Mouse (Mus musculus) heart, embryonic 11.5 days (tissue): ENCODE results near the gene Cnbd2. TPM values are rescaled to one million over a fixed set of nuclear protein-coding genes. Genes with fewer than 3 reads are reported as not detected.

Source experiments
- ATAC-seq: fragments of 200-750 bp; cut with Nextera tagmentation; replicated peaks from 2 replicates; pipeline ENCODE4 v1.8.0; 2017; ENCODE audit warnings: moderate library complexity; ENCODE audit not compliant: insufficient number of reproducible peaks, low FRiP score, low TSS enrichment
- H3K27ac ChIP-seq: fragments of 300-500 bp; sonication (generic); 2 replicates; pipeline ENCODE4 v1.5.1; 2014; ENCODE audit warnings: mild to moderate bottlenecking, low read depth, low read length
- H3K27me3 ChIP-seq: fragments of 300-500 bp; sonication (generic); 2 replicates; pipeline ENCODE4 v1.6.1; 2014; ENCODE audit warnings: mild to moderate bottlenecking, low read length, mixed read lengths; ENCODE audit not compliant: control insufficient read depth, insufficient read depth
- H3K36me3 ChIP-seq: fragments of 300-500 bp; sonication (generic); 2 replicates; pipeline ENCODE4 v1.6.1; 2014; ENCODE audit warnings: mild to moderate bottlenecking, low read length, moderate library complexity, mixed read lengths; ENCODE audit not compliant: control insufficient read depth, insufficient read depth
- H3K4me1 ChIP-seq: fragments of 300-500 bp; sonication (generic); 2 replicates; pipeline ENCODE4 v1.6.1; 2014; ENCODE audit warnings: low read length; ENCODE audit not compliant: control insufficient read depth, insufficient read depth
- H3K4me2 ChIP-seq: fragments of 300-500 bp; sonication (generic); 2 replicates; pipeline ENCODE4 v1.6.1; 2014; ENCODE audit warnings: mild to moderate bottlenecking, moderate library complexity
- H3K4me3 ChIP-seq: fragments of 300-500 bp; sonication (generic); 2 replicates; pipeline ENCODE4 v1.5.1; 2014; ENCODE audit warnings: low read depth, low read length
- H3K9ac ChIP-seq: fragments of 300-500 bp; sonication (generic); 2 replicates; pipeline ENCODE4 v1.6.1; 2014; ENCODE audit warnings: mild to moderate bottlenecking, low read depth, low read length, moderate library complexity
- H3K9me3 ChIP-seq: fragments of 300-500 bp; sonication (generic); replicated peaks from 2 replicates; pipeline ENCODE4 v1.6.1; 2016; ENCODE audit warnings: low read length; ENCODE audit not compliant: control insufficient read depth
- WGBS: fragments of 180-500 bp; shearing (Covaris S2); extraction: QIAGEN DNeasy Blood & Tissue Kit; methylation state at CpG from one replicate; pipeline ENCODE4 v1.1.7; 2014; ENCODE audit not compliant: insufficient replicate concordance; 5-methylcytosine and 5-hydroxymethylcytosine counted together
- polyA plus RNA-seq: library from polyadenylated mRNA; unstranded; fragments of >200 nt; fragmentation: Nextera tagmentation; extraction: Ambion mirVana; gene quantifications from 2 replicates; pipeline ENCODE4 v1.2.1, GENCODE M21; 2014

Cnbd2 gene
- polyA plus RNA-seq, 1 experiment from 2014 or later, result 2.3 TPM

GRCm38 (mm10) chr2:156348812-156349211, 36.7 kb downstream of the Cnbd2 start:
- 71% methylated on average over 4 of the region's 4 CpGs for WGBS
- no peak overlapping the region for H3K4me3 ChIP-seq
- H3K4me1 ChIP-seq, result 0 out of 2 replicates have a peak, but pooled peaks cover 3% of the 10 kb centered on the region
- no peak overlapping the region for H3K4me2 ChIP-seq
- no peak overlapping the region for H3K9ac ChIP-seq
- no peaks in the 10 kb centered on the region for H3K27me3 ChIP-seq
- no peak for ATAC-seq
- no peak overlapping the region for H3K27ac ChIP-seq
- no peaks in the 10 kb centered on the region for H3K36me3 ChIP-seq
- no peaks in the 10 kb centered on the region for H3K9me3 ChIP-seq

- Histone ChIP-seq H3K4me2 (no peak overlapping the region), H3K9ac (no peak overlapping the region), H3K4me1 (0 out of 2 replicates have a peak, but pooled peaks cover 3% of the 10 kb centered on the region), H3K27me3 (no peaks in the 10 kb centered on the region), H3K27ac (no peak overlapping the region), H3K36me3 (no peaks in the 10 kb centered on the region), H3K4me3 (no peak overlapping the region), H3K9me3 (no peaks in the 10 kb centered on the region)
- 78% methylated on average over 4 of the region's 4 CpGs for WGBS
- ATAC-seq, result no peak
Observed at GRCm38 (mm10) chr2:156349286-156349848, 37.3 kb downstream of the Cnbd2 start.

GRCm38 (mm10) chr2:156351243-156351642, 39.1 kb downstream of the Cnbd2 start:
- no peak overlapping the region for H3K9ac ChIP-seq
- H3K4me2 ChIP-seq, result no peak overlapping the region
- ATAC-seq, result no peak
- H3K9me3 ChIP-seq, result no peaks in the 10 kb centered on the region
- H3K4me1 ChIP-seq, result no peaks in the 10 kb centered on the region
- no peak overlapping the region for H3K27ac ChIP-seq
- H3K4me3 ChIP-seq, result no peak overlapping the region
- H3K27me3 ChIP-seq, result no peaks in the 10 kb centered on the region
- no peaks in the 10 kb centered on the region for H3K36me3 ChIP-seq
- 78% methylated on average over 7 of the region's 7 CpGs for WGBS

DNA sequence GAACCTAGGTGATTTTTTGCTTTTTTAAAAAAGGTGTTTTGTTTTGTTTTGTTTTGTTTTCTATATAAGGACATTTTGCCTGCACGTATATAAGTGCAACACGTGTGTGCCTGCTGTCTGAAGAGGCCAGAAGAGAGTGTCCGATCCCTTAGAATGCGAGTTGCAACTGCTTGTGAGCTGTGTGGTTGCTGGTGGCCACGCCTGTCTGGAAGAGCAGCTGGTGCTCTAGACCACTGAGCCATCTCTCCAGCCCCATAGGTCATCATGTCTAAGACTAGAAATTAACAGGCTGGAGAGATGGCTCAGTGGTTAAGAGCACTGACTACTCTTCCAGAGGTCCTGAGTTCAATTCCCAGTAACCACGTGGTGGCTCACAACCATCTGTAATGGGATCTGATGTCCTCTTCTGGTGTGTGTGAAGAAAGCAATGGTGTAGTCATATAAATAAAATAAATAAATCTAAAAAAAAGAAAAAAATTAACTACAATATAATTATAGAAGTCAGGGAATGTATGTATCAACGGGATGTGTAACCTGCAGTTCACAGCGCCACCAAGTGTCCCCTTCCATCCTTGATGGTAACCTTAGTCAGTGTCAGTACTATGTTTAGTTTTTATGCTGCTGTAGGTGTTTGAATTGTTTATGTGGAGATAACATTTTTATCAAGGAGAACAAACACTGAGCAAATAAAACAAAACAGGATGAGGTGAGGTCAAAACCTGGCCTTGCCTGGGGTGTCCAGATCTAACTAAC, 40.5 kb downstream of the Cnbd2 start:
- ATAC-seq, result no peak
- Histone ChIP-seq H3K4me2 (no peak overlapping the region), H3K27ac (no peak overlapping the region), H3K9me3 (no peaks in the 10 kb centered on the region), H3K36me3 (no peaks in the 10 kb centered on the region), H3K9ac (no peak overlapping the region), H3K4me1 (no peaks in the 10 kb centered on the region), H3K4me3 (no peak overlapping the region), H3K27me3 (no peaks in the 10 kb centered on the region)
- WGBS, result 72% methylated on average over 8 of the region's 8 CpGs

DNA sequence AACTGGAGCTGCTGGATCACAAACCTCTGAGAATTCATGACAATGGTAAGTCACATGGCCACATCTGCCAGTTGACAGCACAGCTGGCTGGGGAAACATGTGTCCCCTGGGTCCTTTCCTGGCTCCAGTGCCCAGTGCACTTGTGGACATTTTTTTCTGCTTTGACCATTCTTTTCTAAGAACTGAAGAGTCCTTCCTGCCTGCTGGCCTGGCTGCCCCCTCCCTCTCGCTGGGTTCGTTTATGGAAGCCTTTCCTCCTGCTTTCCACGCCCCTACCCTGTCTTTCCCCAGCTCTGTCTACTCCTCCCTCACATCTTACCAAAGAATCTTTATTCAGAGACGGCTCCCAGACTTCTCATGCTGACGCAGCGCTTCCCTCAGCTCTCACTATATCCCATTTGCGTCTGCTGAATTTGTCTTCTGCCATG, 41.2 kb downstream of the Cnbd2 start:
- Histone ChIP-seq H3K9me3 (no peaks in the 10 kb centered on the region), H3K9ac (no peak overlapping the region), H3K4me2 (no peak overlapping the region), H3K4me1 (no peaks in the 10 kb centered on the region), H3K27ac (no peak overlapping the region), H3K27me3 (no peaks in the 10 kb centered on the region), H3K4me3 (no peak overlapping the region), H3K36me3 (no peaks in the 10 kb centered on the region)
- 38% methylated on average over 7 of the region's 7 CpGs for WGBS
- no peak for ATAC-seq

- Histone ChIP-seq H3K4me3 (no peak overlapping the region), H3K9ac (no peak overlapping the region), H3K4me1 (no peaks in the 10 kb centered on the region), H3K4me2 (no peak overlapping the region), H3K27me3 (no peaks in the 10 kb centered on the region), H3K36me3 (no peaks in the 10 kb centered on the region), H3K27ac (no peak overlapping the region), H3K9me3 (no peaks in the 10 kb centered on the region)
- WGBS, result 79% methylated on average over 7 of the region's 7 CpGs
- no peak for ATAC-seq
Observed at GRCm38 (mm10) chr2:156356031-156356430, 43.9 kb downstream of the Cnbd2 start.

DNA sequence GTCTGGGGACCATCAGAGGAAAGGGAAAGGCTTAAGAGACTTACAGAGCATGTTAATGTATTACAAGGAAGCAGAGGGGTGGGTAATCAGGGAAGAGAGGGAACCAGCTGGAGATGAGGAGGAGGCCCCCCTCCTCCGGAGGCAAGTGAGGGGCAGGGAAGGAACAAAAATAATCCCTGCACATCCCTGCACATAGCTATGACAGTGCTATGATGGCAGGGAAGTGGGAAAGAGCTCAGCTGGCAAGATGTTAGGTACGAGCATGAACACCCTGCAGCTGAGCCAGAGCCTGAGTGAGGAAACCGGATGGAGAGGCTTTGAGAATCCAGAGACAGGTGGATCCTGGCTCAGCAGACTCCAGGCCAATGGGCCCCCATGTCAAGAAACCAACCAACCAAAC, 56.4 kb downstream of the Cnbd2 start:
- Histone ChIP-seq H3K27me3 (no peaks in the 10 kb centered on the region), H3K4me2 (no peak overlapping the region), H3K4me3 (no peak overlapping the region), H3K36me3 (no peaks in the 10 kb centered on the region), H3K9me3 (no peaks in the 10 kb centered on the region), H3K4me1 (no peaks in the 10 kb centered on the region), H3K27ac (no peak overlapping the region), H3K9ac (no peak overlapping the region)
- WGBS, result 63% methylated on average over 3 of the region's 3 CpGs
- ATAC-seq, result no peak

DNA sequence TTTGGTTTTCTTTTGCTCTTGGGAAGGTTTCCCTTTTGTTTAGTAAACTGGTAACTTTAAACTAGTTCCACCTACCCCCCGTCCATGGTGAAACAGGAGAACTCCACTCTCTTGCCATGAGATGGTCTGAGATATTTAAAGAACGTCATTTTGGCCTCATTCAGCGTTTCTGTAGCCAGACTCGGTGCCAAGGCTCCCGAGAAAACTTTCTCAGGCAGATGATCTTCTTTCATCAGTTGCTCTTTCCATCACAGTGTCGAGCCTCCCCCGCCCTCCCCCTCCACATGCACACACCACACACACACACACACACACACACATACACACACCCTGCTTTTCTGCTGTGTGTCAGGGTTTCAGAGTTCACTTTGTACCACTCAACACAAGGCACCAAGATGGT, 58.8 kb downstream of the Cnbd2 start:
- Histone ChIP-seq H3K4me1 (no peaks in the 10 kb centered on the region), H3K4me2 (no peak overlapping the region), H3K9ac (no peak overlapping the region), H3K9me3 (no peaks in the 10 kb centered on the region), H3K36me3 (no peaks in the 10 kb centered on the region), H3K27me3 (no peaks in the 10 kb centered on the region), H3K4me3 (no peak overlapping the region), H3K27ac (no peak overlapping the region)
- 71% methylated on average over 7 of the region's 7 CpGs for WGBS
- ATAC-seq, result no peak

DNA sequence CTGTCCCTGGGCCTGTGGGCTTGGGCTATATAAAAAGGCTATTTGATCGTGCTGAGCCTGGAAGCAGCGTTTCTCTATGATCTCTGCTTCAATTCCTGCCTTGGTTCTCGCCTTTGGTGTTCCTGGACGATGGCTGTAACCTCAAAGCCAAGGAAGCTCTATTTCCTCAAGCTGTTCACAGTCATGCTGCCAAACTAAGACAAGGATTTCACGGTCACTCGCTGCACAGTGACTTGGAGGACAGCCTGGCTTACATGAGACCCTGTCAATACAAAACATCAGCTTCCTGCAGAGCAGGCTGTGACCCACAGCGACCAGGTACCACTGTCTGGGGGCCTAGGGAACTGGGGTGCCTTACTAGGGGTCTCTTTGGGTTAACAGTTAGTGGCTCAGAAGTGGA, 64.9 kb downstream of the Cnbd2 start:
- Histone ChIP-seq H3K9ac (no peak overlapping the region), H3K27me3 (no peaks in the 10 kb centered on the region), H3K4me1 (no peaks in the 10 kb centered on the region), H3K4me3 (no peak overlapping the region), H3K9me3 (no peaks in the 10 kb centered on the region), H3K36me3 (no peaks in the 10 kb centered on the region), H3K27ac (no peak overlapping the region), H3K4me2 (no peak overlapping the region)
- no peak for ATAC-seq
- 67% methylated on average over 7 of the region's 7 CpGs for WGBS
